Mouse (Mus musculus) right cerebral cortex, adult 18-20 months (tissue): ENCODE data around the gene Ankrd11.

Experiments used
- DNase-seq: peaks from one replicate; pipeline ENCODE4 v3.0.0; 2022; ENCODE audit warnings: mixed read lengths

Ankrd11 gene

GRCm38 (mm10) chr8:122836696-122837095, 205.4 kb downstream of the Ankrd11 start:
- no peak for DNase-seq

DNA sequence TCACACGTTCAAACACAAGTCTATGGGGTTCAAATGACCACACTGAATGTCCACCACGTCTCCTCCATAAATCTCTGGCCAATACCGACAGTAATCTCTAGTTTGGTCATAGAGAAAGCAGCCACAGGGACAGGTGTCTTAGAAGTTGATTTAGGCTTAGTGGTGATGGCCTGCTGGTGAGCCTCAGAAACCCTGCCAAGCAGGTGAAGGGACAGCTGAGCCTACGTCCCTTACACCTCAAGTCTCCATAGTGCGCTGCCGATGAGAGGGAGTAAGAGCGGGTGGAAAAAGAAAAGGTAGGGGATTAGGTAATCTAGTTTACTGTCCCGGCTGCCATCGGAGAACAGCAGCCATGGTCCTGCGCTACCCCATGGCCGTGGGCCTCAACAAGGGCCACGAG, 205.9 kb downstream of the Ankrd11 start:
- no peak for DNase-seq

DNA sequence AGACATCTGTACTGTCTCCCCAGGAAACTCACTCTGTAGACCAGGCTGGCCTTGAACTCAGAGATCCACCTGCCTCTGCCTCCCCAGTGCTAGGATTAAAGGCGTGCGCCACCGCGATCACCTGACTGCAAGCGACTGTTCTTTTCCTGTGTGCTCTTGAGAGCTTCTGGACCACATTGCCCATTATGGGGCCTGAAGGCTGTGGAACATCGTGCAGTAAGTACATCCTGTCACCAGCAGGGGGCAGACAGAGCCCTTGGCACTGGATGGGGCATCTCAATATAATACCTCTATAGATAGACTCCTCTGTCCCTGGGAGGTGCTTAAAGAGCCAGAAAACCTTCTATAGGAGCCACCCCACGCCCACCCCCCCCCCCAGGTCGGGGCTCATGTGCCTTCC, 207.1 kb downstream of the Ankrd11 start:
- peak; percentile 72 for DNase-seq

DNA sequence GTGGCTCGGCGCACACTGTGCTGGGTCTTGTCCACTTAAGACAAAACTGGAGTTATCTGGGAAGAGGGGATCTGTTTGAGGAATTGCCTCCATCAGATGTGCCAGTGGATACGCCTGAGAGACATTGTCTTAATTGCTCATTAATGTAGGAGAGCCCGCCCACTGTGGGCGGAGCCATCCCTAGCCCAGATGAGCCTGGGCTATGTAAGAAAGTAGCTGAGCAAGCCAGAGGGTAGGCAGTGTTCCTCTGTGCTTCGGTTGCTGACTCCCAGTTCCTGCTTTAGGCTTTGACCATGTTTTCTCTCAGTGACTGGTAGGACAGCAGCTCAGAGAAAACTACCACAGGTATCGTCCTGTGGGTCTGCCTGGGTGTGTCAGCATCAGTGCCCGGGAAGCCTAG, 207.7 kb downstream of the Ankrd11 start:
- DNase-seq = no peak
